Mouse (Mus musculus) testis, adult 2 months (tissue): ENCODE measurements around the gene Ccne1.
"Not testable (repeated sequence)": the region's sequence is repeated elsewhere in the genome, so short reads cannot be mapped to it uniquely, and the experiment has no call there.

Experiments
- CTCF ChIP-seq: fragments of 200-500 bp; IDR thresholded peaks from 2 replicates; pipeline ENCODE4 v1.5.1; 2012; ENCODE audit warnings: low read depth, mild to moderate bottlenecking, inconsistent platforms, low read length, moderate library complexity; ENCODE audit not compliant: control insufficient read depth, insufficient read depth, insufficient replicate concordance
- POLR2A ChIP-seq: fragments of 200-500 bp; IDR thresholded peaks from 2 replicates; pipeline ENCODE4 v1.6.1; 2012; ENCODE audit warnings: low read depth, mild to moderate bottlenecking, inconsistent platforms, low read length, moderate library complexity; ENCODE audit not compliant: control insufficient read depth

DNA sequence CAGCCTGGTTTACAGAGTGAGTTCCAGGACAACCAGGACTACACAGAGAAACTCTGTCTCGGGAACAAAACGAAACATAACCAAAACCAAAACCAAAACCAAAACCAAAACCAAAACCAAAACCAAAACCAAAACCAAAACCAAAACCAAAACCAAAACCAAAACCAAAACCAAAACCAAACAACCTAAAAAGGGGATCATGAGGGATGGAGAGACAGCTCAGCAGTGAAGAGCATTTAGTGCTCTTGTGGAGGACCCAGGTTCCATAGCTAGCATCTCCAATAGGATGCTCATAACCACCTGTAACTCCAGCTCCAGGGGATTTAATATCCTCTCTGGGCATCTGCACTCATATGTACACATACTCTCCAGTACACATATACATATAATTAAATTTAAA lies 16.8 kb upstream of the Ccne1 start:
- not testable (repeated sequence) for TF ChIP-seq CTCF, POLR2A
